Mouse (Mus musculus) heart, postnatal 10 days (tissue): ENCODE measurements around the gene Rhox4g. TPM values are rescaled to one million over a fixed set of nuclear protein-coding genes. Genes with fewer than 3 reads are reported as not detected.
"Not testable (repeated sequence)": the region's sequence is repeated elsewhere in the genome, so short reads cannot be mapped to it uniquely, and the experiment has no call there.

Experiments
- DNase-seq, 2 experiments: peaks; one replicate each; pipeline ENCODE4 v3.0.0; 2021
- intact Hi-C: fragments of 180-260 bp; cut with DNase I; formaldehyde crosslinking; loops from one replicate; pipeline ENCODE4 v1.15.1; 2025
- total RNA-seq, 2 experiments: library from RNA; stranded (reverse); gene quantifications; 2 replicates each; pipeline ENCODE4 v1.2.3; 2021

Rhox4g gene
- total RNA-seq = not detected

- intact Hi-C loops = not testable (repeated sequence)
Observed at GRCm38 (mm10) chrX:37651227-37651626, at the start of gene Rhox4g. TSS of gene Rhox4g (minus strand) at chrX:37651327.

GRCm38 (mm10) chrX:37692261-37692660 is 41.1 kb upstream of the Rhox4g start:
- DNase-seq = no peak
- intact Hi-C loops = no loop called here

More at GRCm38 (mm10) chrX:37651227-37651626, at the start of gene Rhox4g:
- not testable (repeated sequence) for DNase-seq

DNA sequence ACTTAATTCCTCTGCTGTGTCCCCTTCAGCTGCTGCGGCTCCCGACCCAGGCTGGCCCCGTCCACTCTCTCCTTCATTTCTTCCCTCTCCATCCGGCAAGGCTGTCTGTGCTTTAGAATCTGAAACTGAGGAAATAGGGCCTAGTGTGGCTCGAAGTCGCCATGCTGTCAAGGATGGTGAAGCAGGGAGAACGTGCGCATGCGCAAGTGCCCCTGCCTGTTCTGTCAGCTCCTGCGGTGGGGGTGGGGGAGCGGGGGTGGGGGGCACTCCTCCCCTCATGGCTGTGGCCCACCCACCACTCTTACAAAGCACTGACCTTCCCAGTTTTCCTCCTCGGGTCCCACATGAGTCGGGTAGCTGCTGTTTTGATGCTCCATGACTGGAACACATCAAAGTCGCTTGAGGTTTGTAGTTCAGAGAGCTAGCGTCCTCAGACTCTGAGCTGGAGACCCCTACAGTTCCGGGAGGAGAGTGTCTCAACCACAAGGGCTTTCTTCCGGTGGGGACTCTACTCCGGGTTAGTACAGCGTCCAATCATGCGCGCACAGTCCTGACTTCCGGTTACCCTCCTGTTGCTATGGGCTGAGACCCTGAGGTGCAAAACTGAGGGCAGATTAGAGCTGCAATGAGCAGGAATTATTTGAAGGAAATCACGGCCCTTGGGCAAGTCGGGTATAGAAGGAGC is 32.0 kb upstream of the Rhox4g start:
- DNase-seq = no peak
- intact Hi-C loops = no loop called here

GRCm38 (mm10) chrX:37673177-37673576 is 22.1 kb upstream of the Rhox4g start, which contains the start of gene Rhox2h:
TSS of gene Rhox2h (minus strand) at chrX:37673277.
- intact Hi-C loops, DNase-seq: not testable (repeated sequence)

- DNase-seq, intact Hi-C loops: not testable (repeated sequence)
Observed at GRCm38 (mm10) chrX:37668664-37669063, 17.5 kb upstream of the Rhox4g start, which contains the start of gene Rhox3h. TSS of gene Rhox3h (minus strand) at chrX:37668764.

GRCm38 (mm10) chrX:37643370-37643769 is 7.8 kb downstream of the Rhox4g start, which contains the start of gene Rhox2g:
TSS of gene Rhox2g (minus strand) at chrX:37643470.
- DNase-seq, intact Hi-C loops: not testable (repeated sequence)

DNA sequence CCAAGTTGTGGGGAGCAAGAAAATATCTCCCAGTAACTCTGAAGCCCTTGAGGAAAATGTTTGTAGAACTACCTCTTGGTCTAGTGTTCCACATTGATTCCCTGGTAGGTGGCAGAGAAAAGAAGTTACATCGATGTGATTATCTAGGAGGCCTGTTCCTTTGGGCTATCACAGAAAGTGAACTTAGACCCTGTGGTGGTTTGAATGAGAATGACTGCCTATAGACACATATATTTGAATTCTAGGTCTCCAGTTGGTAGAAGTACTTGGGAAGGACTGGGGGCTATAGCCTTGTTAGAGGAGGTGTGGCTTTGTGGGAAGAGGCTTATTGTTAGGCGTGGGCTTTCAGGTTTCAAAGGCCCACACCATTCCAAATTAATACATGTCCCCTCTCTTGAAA is 22.6 kb downstream of the Rhox4g start, which contains the start of gene Rhox3g:
Gene Rhox3g (minus strand): TSS at position 101 of the 400 bp plus-strand sequence.
- DNase-seq, intact Hi-C loops: not testable (repeated sequence)

- DNase-seq, intact Hi-C loops: not testable (repeated sequence)
Observed at GRCm38 (mm10) chrX:37607604-37608003, 43.5 kb downstream of the Rhox4g start, which contains the start of gene Rhox4f. TSS of gene Rhox4f (minus strand) at chrX:37607704.

Other genes starting within 250 kb of the Rhox4g start
- gene Rhox2b, start 239.3 kb downstream of the Rhox4g start, total RNA-seq = not detected
- not detected for gene Rhox4b, start 218.8 kb downstream of the Rhox4g start, total RNA-seq
- not detected for gene Rhox2c, start 197.6 kb downstream of the Rhox4g start, total RNA-seq
- not detected for gene Rhox3c, start 192.7 kb downstream of the Rhox4g start, total RNA-seq
- not detected for gene Rhox4c, start 171.0 kb downstream of the Rhox4g start, total RNA-seq
- gene Rhox2d, start 157.9 kb downstream of the Rhox4g start, total RNA-seq = not detected
- gene Rhox4d, start 137.0 kb downstream of the Rhox4g start, total RNA-seq = not detected
- gene Rhox2e, start 120.9 kb downstream of the Rhox4g start, total RNA-seq = not detected
- gene Rhox3e, start 109.3 kb downstream of the Rhox4g start, total RNA-seq = not detected
- not detected for gene Rhox4e, start 93.9 kb downstream of the Rhox4g start, total RNA-seq
- not detected for gene Rhox2f, start 79.9 kb downstream of the Rhox4g start, total RNA-seq
- gene Rhox3f, start 70.3 kb downstream of the Rhox4g start, total RNA-seq = not detected
- gene Rhox4f, start 43.6 kb downstream of the Rhox4g start, total RNA-seq = not detected
- gene Rhox3g, start 22.7 kb downstream of the Rhox4g start, total RNA-seq = not detected
- gene Rhox2g, start 7.9 kb downstream of the Rhox4g start, total RNA-seq = not detected
- gene Rhox3h, start 17.4 kb upstream of the Rhox4g start, total RNA-seq = not detected
- not detected for gene Rhox2h, start 21.9 kb upstream of the Rhox4g start, total RNA-seq
- gene Rhox5, start 153.5 kb upstream of the Rhox4g start, total RNA-seq = 1 to 10 TPM; 3.9 to 4.5 TPM
- not detected for gene Rhox6, start 175.6 kb upstream of the Rhox4g start, total RNA-seq
- not detected for gene Rhox7a, start 180.4 kb upstream of the Rhox4g start, total RNA-seq
- not detected for gene Rhox8, start 227.6 kb upstream of the Rhox4g start, total RNA-seq
- gene Rhox7b, start 245.9 kb upstream of the Rhox4g start, total RNA-seq = not detected